Mouse (Mus musculus) gastrocnemius, postnatal 36 days (tissue): ENCODE results near the gene Dazap2. TPM values are rescaled to one million over a fixed set of nuclear protein-coding genes. Genes with fewer than 3 reads are reported as not detected.
A peak's percentile ranks its signal among the peaks of the same experiment; 100 is the strongest.
"Not testable (repeated sequence)": the region's sequence is repeated elsewhere in the genome, so short reads cannot be mapped to it uniquely, and the experiment has no call there.

ENCODE experiments used
- DNase-seq, 2 experiments: peaks; one replicate each; pipeline ENCODE4 v3.0.0; 2022
- intact Hi-C: fragments of 180-260 bp; cut with DNase I; formaldehyde crosslinking; loops from one replicate; pipeline ENCODE4 v1.15.1; 2025
- total RNA-seq, 2 experiments: library from RNA; stranded (reverse); gene quantifications; 2 replicates each; pipeline ENCODE4 v1.2.3; 2021

Gene Dazap2
- total RNA-seq, 2 experiments from 2014 or later: 50.3 to 66.5 TPM

GRCm38 (mm10) chr15:100601669-100602068 lies 13.5 kb upstream of the Dazap2 start:
- no peak for DNase-seq
- intact Hi-C loops: loop anchor here (5.0 kb wide), 1 partner anchor 49 kb away; the partner anchor contains the start of gene Tfcp2

- DNase-seq, intact Hi-C loops: not testable (repeated sequence)
These were observed 8.5 kb upstream of the Dazap2 start for GRCm38 (mm10) chr15:100606677-100607076.

- DNase-seq: no peak
- intact Hi-C loops: loop anchor here (2.0 to 5.0 kb wide), 3 partner anchors 70 to 145 kb away; partner anchors contain the start of gene Letmd1
These were observed 3.2 kb upstream of the Dazap2 start for GRCm38 (mm10) chr15:100611951-100612350.

- no peak for DNase-seq
- intact Hi-C loops: loop anchor here (2.0 to 5.0 kb wide), 3 partner anchors 70 to 145 kb away; partner anchors contain the start of gene Letmd1
These were observed 2.7 kb upstream of the Dazap2 start for GRCm38 (mm10) chr15:100612432-100612831.

- intact Hi-C loops: loop anchor here (2.0 to 5.0 kb wide), 3 partner anchors 69 to 146 kb away; partner anchors contain the start of gene Letmd1
- peak; percentile 72 to 78 for DNase-seq
These were observed 1.6 kb upstream of the Dazap2 start for GRCm38 (mm10) chr15:100613584-100613983.

- DNase-seq: peak in 1 of 2 experiments; percentile 74
- intact Hi-C loops: loop anchor here (5.0 kb wide), 2 partner anchors 68 to 147 kb away; partner anchors contain the start of gene Letmd1
These were observed 742 bp upstream of the Dazap2 start for GRCm38 (mm10) chr15:100614218-100614995.

GRCm38 (mm10) chr15:100615825-100616220 lies 674 bp downstream of the Dazap2 start:
- peak; percentile 88 to 89 for DNase-seq
- intact Hi-C loops: loop anchor here (2.0 kb wide), 1 partner anchor 21 kb away; the partner anchor contains the start of gene Smagp

- no peak for DNase-seq
- intact Hi-C loops: loop anchor here (2.0 kb wide), 1 partner anchor 21 kb away; the partner anchor contains the start of gene Smagp
These were observed 1.1 kb downstream of the Dazap2 start for GRCm38 (mm10) chr15:100616221-100616620.

- DNase-seq: no peak
- intact Hi-C loops: no loop called here
These were observed 4.1 kb downstream of the Dazap2 start for GRCm38 (mm10) chr15:100619200-100619599.

GRCm38 (mm10) chr15:100621671-100622070 lies 6.5 kb downstream of the Dazap2 start:
- intact Hi-C loops, DNase-seq: not testable (repeated sequence)

GRCm38 (mm10) chr15:100622164-100622563 lies 7.0 kb downstream of the Dazap2 start:
- intact Hi-C loops: no loop called here

GRCm38 (mm10) chr15:100623754-100624153 lies 8.6 kb downstream of the Dazap2 start:
- no peak for DNase-seq
- intact Hi-C loops: no loop called here

More at GRCm38 (mm10) chr15:100622164-100622563, 7.0 kb downstream of the Dazap2 start:
- no peak for DNase-seq

- intact Hi-C loops: no loop called here
- no peak for DNase-seq
These were observed 9.3 kb downstream of the Dazap2 start for GRCm38 (mm10) chr15:100624435-100624834.

GRCm38 (mm10) chr15:100627287-100627686 lies 12.1 kb downstream of the Dazap2 start:
- no peak for DNase-seq
- intact Hi-C loops: no loop called here

GRCm38 (mm10) chr15:100627774-100628370 lies 12.7 kb downstream of the Dazap2 start:
- intact Hi-C loops: no loop called here
- no peak for DNase-seq

- no peak for DNase-seq
- intact Hi-C loops: no loop called here
These were observed 13.6 kb downstream of the Dazap2 start for GRCm38 (mm10) chr15:100628797-100629196.

- intact Hi-C loops: no loop called here
- no peak for DNase-seq
These were observed 15.0 kb downstream of the Dazap2 start for GRCm38 (mm10) chr15:100630126-100630525.

GRCm38 (mm10) chr15:100631454-100632170 lies 16.5 kb downstream of the Dazap2 start:
- DNase-seq: no peak
- intact Hi-C loops: no loop called here

- DNase-seq: no peak
- intact Hi-C loops: no loop called here
These were observed 17.2 kb downstream of the Dazap2 start for GRCm38 (mm10) chr15:100632323-100632722.

- DNase-seq: no peak
- intact Hi-C loops: no loop called here
These were observed 18.2 kb downstream of the Dazap2 start for GRCm38 (mm10) chr15:100633341-100633740.

GRCm38 (mm10) chr15:100635239-100635638 lies 20.1 kb downstream of the Dazap2 start:
- intact Hi-C loops: no loop called here
- no peak for DNase-seq
